Mouse (Mus musculus) forebrain, embryonic 11.5 days (tissue): ENCODE data around the gene Abhd12. TPM values are rescaled to one million over a fixed set of nuclear protein-coding genes. Genes with fewer than 3 reads are reported as not detected.

ENCODE experiments used
- ATAC-seq: fragments of 200-750 bp; cut with Nextera tagmentation; replicated peaks from 2 replicates; pipeline ENCODE4 v1.8.0; 2017; ENCODE audit warnings: moderate TSS enrichment; ENCODE audit not compliant: low FRiP score
- DNase-seq: peaks from one replicate; pipeline ENCODE4 v3.0.0-alpha.2; 2017; ENCODE audit warnings: low spot score
- H3K27ac ChIP-seq: fragments of 300-500 bp; sonication (generic); 2 replicates; pipeline ENCODE4 v1.5.1; 2014; ENCODE audit warnings: low read depth, low read length
- H3K27me3 ChIP-seq: fragments of 300-500 bp; sonication (generic); 2 replicates; pipeline ENCODE4 v1.6.1; 2014; ENCODE audit warnings: mild to moderate bottlenecking, low read length, mixed read lengths; ENCODE audit not compliant: control insufficient read depth, insufficient read depth
- H3K36me3 ChIP-seq: fragments of 300-500 bp; sonication (generic); 2 replicates; pipeline ENCODE4 v1.6.1; 2014; ENCODE audit warnings: mild to moderate bottlenecking, low read length, moderate library complexity, mixed read lengths; ENCODE audit not compliant: control insufficient read depth, insufficient read depth
- H3K4me1 ChIP-seq: fragments of 300-500 bp; sonication (generic); replicated peaks from 2 replicates; pipeline ENCODE4 v1.6.1; 2014; ENCODE audit warnings: low read length, mixed read lengths; ENCODE audit not compliant: control insufficient read depth, insufficient read depth
- H3K4me2 ChIP-seq: fragments of 300-500 bp; sonication (generic); 2 replicates; pipeline ENCODE4 v1.6.1; 2014; ENCODE audit warnings: low read depth, mild to moderate bottlenecking, low read length, moderate library complexity, mixed read lengths; ENCODE audit not compliant: severe bottlenecking
- H3K4me3 ChIP-seq: fragments of 300-500 bp; sonication (generic); 2 replicates; pipeline ENCODE4 v1.5.1; 2014; ENCODE audit warnings: low read depth, low read length
- H3K9ac ChIP-seq: fragments of 300-500 bp; sonication (generic); 2 replicates; pipeline ENCODE4 v1.6.1; 2014; ENCODE audit warnings: low read length
- H3K9me3 ChIP-seq: fragments of 300-500 bp; sonication (generic); 2 replicates; pipeline ENCODE4 v1.6.1; 2016; ENCODE audit warnings: low read length, mixed read lengths; ENCODE audit not compliant: control insufficient read depth
- WGBS: fragments of 180-500 bp; shearing (Covaris S2); extraction: QIAGEN DNeasy Blood & Tissue Kit; methylation state at CpG from one replicate; pipeline ENCODE4 v1.1.7; 2014; 5-methylcytosine and 5-hydroxymethylcytosine counted together
- polyA plus RNA-seq: library from polyadenylated mRNA; unstranded; fragments of >200 nt; fragmentation: Nextera tagmentation; extraction: Ambion mirVana; gene quantifications from 2 replicates; pipeline ENCODE4 v1.2.1, GENCODE M21; 2014

Abhd12 gene
- polyA plus RNA-seq, 1 experiment from 2014 or later: 54.2 TPM

DNA sequence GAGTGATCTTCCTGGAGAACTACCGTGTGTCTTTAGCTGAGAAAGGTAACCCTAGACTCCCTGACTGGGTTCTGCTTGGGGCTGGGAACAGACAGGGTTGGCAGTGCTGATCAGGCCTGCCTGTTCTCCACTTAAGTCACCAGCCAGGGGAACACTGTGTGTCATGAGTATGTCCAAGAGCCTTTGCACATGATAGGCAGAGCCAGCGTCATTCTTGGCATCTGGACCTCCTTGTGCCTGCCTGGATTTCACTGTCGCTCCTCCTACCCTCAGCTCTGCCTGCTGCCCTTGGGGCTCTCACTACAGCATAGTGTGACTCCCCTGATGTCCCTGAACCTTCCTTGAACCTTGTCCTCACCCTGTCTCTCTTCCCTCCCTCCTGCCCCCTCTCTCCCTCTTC, 78.1 kb downstream of the Abhd12 start:
- Histone ChIP-seq H3K9me3 (no peaks in the 10 kb centered on the region), H3K4me2 (no peak overlapping the region), H3K4me1 (no peaks in the 10 kb centered on the region), H3K27me3 (no peaks in the 10 kb centered on the region), H3K9ac (no peak overlapping the region), H3K27ac (no peak overlapping the region), H3K36me3 (peaks cover 3% of the 10 kb centered on the region; the same call in 1 of the 2 replicates), H3K4me3 (no peak overlapping the region)
- DNase-seq (no peak), ATAC-seq (no peak)
- 91% methylated on average over 3 of the region's 3 CpGs for WGBS

DNA sequence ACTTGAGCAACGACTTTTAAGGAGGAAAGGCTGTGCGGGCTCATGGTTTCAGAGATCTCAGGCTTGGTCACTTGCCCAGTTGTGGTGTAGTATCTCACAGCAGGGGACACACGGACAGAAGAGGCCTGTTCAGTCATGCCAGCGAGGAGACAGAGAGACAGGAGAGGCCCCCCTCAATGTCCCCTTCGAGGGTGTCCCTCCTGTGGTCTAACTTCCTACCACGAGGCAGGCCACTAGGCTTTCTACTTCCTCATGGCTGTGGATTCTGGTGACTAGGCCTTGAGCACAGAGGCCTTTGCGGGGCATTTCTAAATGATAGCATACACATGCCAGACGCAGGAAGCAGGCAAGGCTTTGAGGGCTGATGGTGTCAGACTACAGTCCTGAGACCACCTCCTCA, 81.6 kb downstream of the Abhd12 start:
- 91% methylated on average over 8 of the region's 8 CpGs for whole genome bisulfite sequencing
- Histone ChIP-seq H3K9me3 (no peaks in the 10 kb centered on the region), H3K4me3 (no peak overlapping the region), H3K27ac (no peak overlapping the region), H3K4me2 (no peak overlapping the region), H3K9ac (no peak overlapping the region), H3K36me3 (peaks cover 5% of the 10 kb centered on the region; the same call in 1 of the 2 replicates), H3K27me3 (no peaks in the 10 kb centered on the region), H3K4me1 (no peaks in the 10 kb centered on the region)
- DNase-seq (no peak), ATAC-seq (no peak)

DNA sequence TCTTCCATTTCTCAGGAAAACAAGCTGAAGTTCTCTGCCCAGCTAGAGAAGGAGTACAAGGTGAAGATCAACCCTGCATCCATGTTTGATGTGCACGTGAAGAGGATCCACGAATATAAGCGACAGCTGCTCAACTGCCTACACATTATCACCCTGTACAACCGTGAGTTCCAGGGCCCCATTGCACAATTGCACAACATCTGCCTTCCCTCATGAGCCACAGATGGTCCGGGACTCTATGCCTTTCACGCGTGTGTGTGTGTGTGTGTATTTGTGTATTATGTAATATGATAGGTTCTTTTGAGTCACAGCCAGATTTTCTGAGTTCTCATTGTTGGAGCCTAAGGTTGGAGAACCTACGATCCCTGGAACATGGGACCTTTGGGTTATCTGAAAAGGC, 83.8 kb downstream of the Abhd12 start:
- no peak overlapping the region for H3K4me3 ChIP-seq
- no peak for ATAC-seq

DNA sequence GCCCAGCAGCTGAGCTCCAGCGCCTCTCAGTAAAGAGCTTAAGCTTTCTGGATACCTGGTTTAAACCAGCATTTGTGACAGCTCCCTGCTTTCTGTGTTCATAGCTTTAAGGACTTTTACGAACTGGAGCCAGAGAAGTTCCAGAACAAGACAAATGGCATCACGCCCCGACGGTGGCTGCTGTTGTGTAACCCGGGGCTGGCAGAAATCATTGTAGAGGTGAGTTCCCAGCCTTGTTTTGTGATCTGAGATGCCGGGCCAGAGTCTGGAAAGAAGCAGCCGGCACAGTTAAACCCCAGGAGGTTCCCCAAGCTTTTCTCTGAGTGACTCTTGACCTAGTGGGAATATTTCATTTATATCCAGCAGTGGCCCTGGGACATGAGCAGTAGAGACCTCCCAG, 85.8 kb downstream of the Abhd12 start:
- 94% methylated on average over 8 of the region's 8 CpGs for WGBS
- ATAC-seq: no peak

More for the DNA sequence above, 83.8 kb downstream of the Abhd12 start:
- no peak for DNase-seq
- Histone ChIP-seq H3K36me3 (peaks cover 3% of the 10 kb centered on the region; the same call in 1 of the 2 replicates), H3K4me1 (no peaks in the 10 kb centered on the region), H3K9me3 (no peaks in the 10 kb centered on the region), H3K9ac (no peak overlapping the region), H3K27ac (no peak overlapping the region), H3K27me3 (no peaks in the 10 kb centered on the region), H3K4me2 (no peak overlapping the region)
- 92% methylated on average over 8 of the region's 8 CpGs for WGBS

DNA sequence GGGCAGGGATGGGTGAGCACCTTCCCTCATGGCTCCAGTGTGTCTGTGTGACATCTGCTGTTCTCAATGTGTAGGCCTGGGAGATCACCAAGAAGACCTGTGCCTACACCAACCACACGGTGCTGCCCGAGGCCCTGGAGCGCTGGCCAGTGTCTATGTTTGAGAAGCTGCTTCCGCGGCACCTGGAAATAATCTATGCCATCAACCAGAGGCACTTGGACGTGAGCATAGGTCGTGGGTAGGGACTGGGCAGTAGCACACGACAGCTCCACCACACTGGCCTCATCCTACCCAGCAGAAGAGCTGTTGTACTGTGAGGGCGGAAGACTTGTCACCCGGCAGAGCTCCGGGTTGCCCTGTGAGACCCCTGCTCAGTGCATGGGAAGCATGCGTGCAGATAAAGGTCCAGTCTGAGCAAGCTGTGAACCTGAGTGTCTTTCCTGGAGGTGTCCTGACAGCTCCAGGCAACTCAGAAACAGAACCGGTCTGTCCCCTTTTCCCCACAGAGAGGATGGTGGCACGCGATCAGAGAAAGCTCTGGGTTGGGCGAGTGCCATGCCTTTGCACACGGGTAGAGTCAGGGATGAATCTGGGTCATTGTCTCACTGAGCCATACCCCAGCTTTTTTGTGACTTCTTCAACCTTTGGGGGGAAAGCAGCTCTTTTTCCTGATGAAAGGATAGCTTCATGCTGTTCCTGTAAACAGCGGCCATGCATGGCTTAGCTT, 87.7 kb downstream of the Abhd12 start:
- DNase-seq (no peak), ATAC-seq (no peak)
- Histone ChIP-seq H3K27ac (no peak overlapping the region), H3K4me3 (no peak overlapping the region), H3K36me3 (peaks cover 5% of the 10 kb centered on the region; the same call in 1 of the 2 replicates), H3K9me3 (no peaks in the 10 kb centered on the region), H3K9ac (no peak overlapping the region), H3K4me1 (no peaks in the 10 kb centered on the region), H3K4me2 (no peak overlapping the region), H3K27me3 (no peaks in the 10 kb centered on the region)
- 93% methylated on average over 18 of the region's 18 CpGs for WGBS

More for the DNA sequence above, 85.8 kb downstream of the Abhd12 start:
- Histone ChIP-seq H3K4me2 (no peak overlapping the region), H3K4me1 (no peaks in the 10 kb centered on the region), H3K27me3 (no peaks in the 10 kb centered on the region), H3K27ac (no peak overlapping the region), H3K9me3 (no peaks in the 10 kb centered on the region), H3K9ac (no peak overlapping the region), H3K4me3 (no peak overlapping the region), H3K36me3 (peaks cover 5% of the 10 kb centered on the region; the same call in 1 of the 2 replicates)
- DNase-seq: no peak

DNA sequence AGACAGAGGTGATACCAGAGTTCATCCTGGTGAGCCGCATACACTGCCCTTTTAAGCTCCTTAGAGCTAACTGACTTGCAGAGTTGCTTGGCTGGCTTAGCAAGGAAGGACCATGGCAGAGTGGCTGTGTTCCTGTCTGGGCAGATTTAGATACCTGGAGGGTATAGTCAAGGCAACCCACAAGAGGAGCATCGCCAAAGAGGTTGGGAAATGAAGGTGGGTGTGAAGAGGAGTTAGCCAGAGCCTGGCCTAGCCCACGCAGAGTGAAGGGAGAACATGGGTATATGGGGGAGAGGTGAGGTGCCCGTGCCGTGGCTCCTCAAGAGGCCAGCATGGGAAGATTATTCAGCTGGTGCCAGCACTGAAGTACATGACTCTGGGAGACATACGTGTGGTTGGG, 91.7 kb downstream of the Abhd12 start:
- Histone ChIP-seq H3K4me3 (no peak overlapping the region), H3K9ac (no peak overlapping the region), H3K36me3 (peaks cover 3% of the 10 kb centered on the region; the same call in 1 of the 2 replicates), H3K9me3 (no peaks in the 10 kb centered on the region), H3K27ac (no peak overlapping the region), H3K4me2 (no peak overlapping the region), H3K4me1 (no peaks in the 10 kb centered on the region), H3K27me3 (no peaks in the 10 kb centered on the region)
- ATAC-seq: no peak
- WGBS: 93% methylated on average over 6 of the region's 6 CpGs
- DNase-seq: no peak

DNA sequence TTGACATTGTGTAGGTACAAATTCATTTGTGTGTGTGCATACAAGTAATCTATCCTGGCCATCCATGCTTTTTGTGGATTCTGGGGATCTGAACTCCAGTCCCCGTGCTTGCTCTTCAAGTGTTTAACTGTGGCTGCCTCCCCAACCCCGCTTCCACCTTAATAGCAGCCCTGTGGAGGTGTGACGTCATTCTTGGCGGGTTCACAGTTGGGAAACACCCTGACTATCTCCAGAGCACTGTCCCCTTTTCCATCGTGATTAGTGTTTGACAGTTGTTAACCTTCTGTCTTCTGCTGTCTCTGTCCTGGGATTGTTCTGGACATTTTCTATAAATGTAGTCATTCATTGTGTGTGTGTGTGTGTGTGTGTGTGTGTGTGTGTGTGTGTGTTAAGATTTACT, 93.9 kb downstream of the Abhd12 start:
- Histone ChIP-seq H3K9ac (no peak overlapping the region), H3K4me1 (no peaks in the 10 kb centered on the region), H3K9me3 (no peaks in the 10 kb centered on the region), H3K4me3 (no peak overlapping the region), H3K4me2 (no peak overlapping the region), H3K27me3 (no peaks in the 10 kb centered on the region), H3K36me3 (peaks cover under 1% of the 10 kb centered on the region; the same call in 1 of the 2 replicates), H3K27ac (no peak overlapping the region)
- ATAC-seq (no peak), DNase-seq (no peak)
- WGBS: 87% methylated on average over 5 of the region's 5 CpGs

DNA sequence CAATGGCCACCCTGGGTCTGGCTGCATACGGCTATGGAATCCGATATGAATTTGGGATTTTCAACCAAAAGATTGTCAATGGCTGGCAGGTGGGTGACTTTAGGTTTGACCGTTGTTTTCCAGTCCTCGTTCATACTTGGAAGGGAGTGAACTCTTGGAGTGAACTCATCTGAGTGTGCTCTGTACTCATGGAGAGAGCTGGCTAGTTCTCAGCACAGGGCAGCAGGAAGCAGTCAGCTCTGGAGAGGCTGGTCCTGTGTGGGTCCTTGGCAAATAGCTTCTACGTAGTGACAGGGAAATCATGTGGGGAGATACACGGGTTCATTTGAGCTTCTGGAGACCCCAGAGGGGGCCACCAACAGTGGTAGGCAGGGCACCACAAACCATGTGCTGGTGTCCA, 95.7 kb downstream of the Abhd12 start:
- Histone ChIP-seq H3K4me1 (no peaks in the 10 kb centered on the region), H3K4me3 (no peak overlapping the region), H3K27ac (no peak overlapping the region), H3K27me3 (no peaks in the 10 kb centered on the region), H3K9ac (no peak overlapping the region), H3K36me3 (no peaks in the 10 kb centered on the region; the same call in 1 of the 2 replicates), H3K9me3 (no peaks in the 10 kb centered on the region), H3K4me2 (no peak overlapping the region)
- WGBS: 97% methylated on average over 6 of the region's 6 CpGs
- ATAC-seq (no peak), DNase-seq (no peak)

DNA sequence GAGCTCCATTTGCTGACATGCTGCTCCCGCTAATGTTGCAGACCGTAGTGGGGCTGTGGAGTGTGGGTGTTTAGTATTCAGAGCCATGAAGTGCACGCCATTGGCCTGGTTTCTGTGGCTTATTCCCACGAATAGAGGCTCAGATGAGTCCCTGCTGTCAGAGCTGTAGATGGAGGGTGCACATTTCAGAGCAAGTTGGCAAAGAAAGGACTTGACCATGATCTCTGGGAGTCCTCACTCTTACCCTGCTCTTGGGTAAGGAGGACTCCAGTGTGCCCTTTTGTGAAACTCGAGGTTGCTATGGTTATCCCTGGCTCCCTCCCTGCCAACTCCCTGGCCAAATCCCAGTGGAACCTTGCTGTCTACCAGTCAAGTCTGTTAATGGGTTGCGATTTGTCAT, 96.2 kb downstream of the Abhd12 start:
- no peaks in the 10 kb centered on the region for H3K9me3 ChIP-seq
- no peak overlapping the region for H3K9ac ChIP-seq
- DNase-seq (no peak), ATAC-seq (0 out of 2 replicates have a peak, but pooled peaks have one; percentile 11)
- no peak overlapping the region for H3K4me3 ChIP-seq
- H3K4me2 ChIP-seq: no peak overlapping the region
- no peaks in the 10 kb centered on the region for H3K4me1 ChIP-seq
- H3K27me3 ChIP-seq: no peaks in the 10 kb centered on the region
- WGBS: 85% methylated on average over 6 of the region's 6 CpGs
- no peak overlapping the region for H3K27ac ChIP-seq
- no peaks in the 10 kb centered on the region; the same call in 1 of the 2 replicates for H3K36me3 ChIP-seq
